9 mouse cellular contexts compared by ENCODE assay signal in the genomic region with DNA sequence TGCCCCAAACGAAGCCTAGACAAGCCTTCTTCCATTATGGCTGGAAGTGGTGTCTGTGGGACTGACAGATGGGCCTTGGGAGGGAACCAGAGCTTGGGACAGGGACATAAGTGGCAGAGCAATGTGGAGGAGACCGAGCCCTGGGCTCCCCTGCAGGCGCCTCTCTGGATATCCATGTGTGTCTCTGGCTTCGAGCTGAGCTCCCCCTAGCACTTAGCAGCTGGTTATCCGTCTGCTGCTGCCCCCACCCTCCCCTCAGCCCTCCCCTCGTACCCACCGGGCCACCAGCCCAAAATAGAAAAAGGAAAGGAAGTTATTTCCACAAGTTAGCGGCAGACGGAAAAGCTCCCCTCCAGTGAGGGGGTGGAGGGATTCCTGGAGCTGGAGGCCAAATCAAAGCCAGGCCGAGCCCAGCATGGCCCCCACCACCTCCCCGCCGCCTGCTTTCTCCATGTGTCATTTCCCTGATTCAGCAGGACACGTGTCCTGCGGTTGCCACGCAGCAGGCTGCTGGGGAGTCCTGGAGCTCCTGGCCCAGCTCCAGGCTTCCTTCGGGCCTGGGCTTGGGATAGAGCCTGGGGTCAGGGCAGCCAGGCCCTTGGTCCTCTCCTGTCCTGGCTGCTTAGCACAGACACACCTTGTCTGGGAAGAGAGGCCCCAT. TPM values are rescaled to one million over a fixed set of nuclear protein-coding genes. Genes with fewer than 3 reads are reported as not detected.
DNase-seq lines count a peak whose midpoint lies in the region; ATAC-seq and TF ChIP-seq lines count a peak whose summit lies in the region.
"Had no signal": no experiment of that assay in that cellular context is flagged by ENCODE, and none has a peak within 500 bp of the region (broad histone marks: within the 10 kb centered on the region; RNA-seq: fewer than 3 reads in every experiment).

No protein-coding gene starts in this region.

- H3K36me3 ChIP-seq in megakaryocyte, embryonic 14.5 days (replicated peaks; ENCODE audit: low read length): peaks cover 88% of the 10 kb centered on the region
- peaks cover 2% of the 10 kb centered on the region for H3K36me3 ChIP-seq in embryonic facial prominence, embryonic 11.5 days (replicated peaks; ENCODE audit: control insufficient read depth, insufficient read depth, low read depth, low read length)
- H3K36me3 ChIP-seq in heart, adult 2 months (ENCODE audit: control insufficient read depth, insufficient read depth, low read length): peaks cover 5% of the 10 kb centered on the region
- H3K36me3 ChIP-seq in intestine, postnatal 0 days (ENCODE audit: control insufficient read depth, insufficient read depth): no peaks in the 10 kb centered on the region; the same call in 1 of the 2 replicates
- H3K36me3 ChIP-seq in limb, embryonic 15.5 days: peaks cover 23% of the 10 kb centered on the region
- H3K36me3 ChIP-seq in midbrain, postnatal 0 days (ENCODE audit: insufficient read depth, low read length): peaks cover 20% of the 10 kb centered on the region

- H3K9ac ChIP-seq in embryonic facial prominence, embryonic 11.5 days (replicated peaks; ENCODE audit: low read length): peak overlapping the region; percentile 18; the same call in 1 of the 2 replicates
- H3K9ac ChIP-seq in heart, adult 2 months (ENCODE audit: low read depth, low read length): peak overlapping the region; percentile 58
- H3K9ac ChIP-seq in intestine, postnatal 0 days (ENCODE audit: low read depth, low read length): no peak overlapping the region
- H3K9ac ChIP-seq in limb, embryonic 15.5 days: no peak overlapping the region
- H3K9ac ChIP-seq in midbrain, postnatal 0 days (replicated peaks; ENCODE audit: low read length, poor library complexity, severe bottlenecking): peak overlapping the region; percentile 24; the same call in 1 of the 2 replicates

- H3K27ac ChIP-seq in embryonic facial prominence, embryonic 11.5 days (replicated peaks; ENCODE audit: low read depth, low read length): peak overlapping the region; percentile 81
- H3K27ac ChIP-seq in heart, adult 2 months: peak overlapping the region; percentile 88
- H3K27ac ChIP-seq in intestine, postnatal 0 days (ENCODE audit: low read depth, low read length): peak overlapping the region; percentile 50
- peak overlapping the region; percentile 95 for H3K27ac ChIP-seq in limb, embryonic 15.5 days
- H3K27ac ChIP-seq in midbrain, postnatal 0 days (ENCODE audit: low read depth, low read length): peak overlapping the region; percentile 32; the same call in 1 of the 2 replicates

- 9% methylated on average over 16 of the region's 16 CpGs for WGBS in embryonic facial prominence, embryonic 11.5 days
- 1% methylated on average over 16 of the region's 16 CpGs for WGBS in heart, adult 2 months
- 40% methylated on average over 16 of the region's 16 CpGs for WGBS in intestine, postnatal 0 days
- 6% methylated on average over 16 of the region's 16 CpGs for WGBS in limb, embryonic 15.5 days
- 14% methylated on average over 16 of the region's 16 CpGs for WGBS in midbrain, postnatal 0 days

- DNase-seq in embryonic facial prominence, embryonic 11.5 days (ENCODE audit: low spot score): peak; percentile 84
- DNase-seq in heart, adult 2 months: peak; percentile 84 to 91
- DNase-seq in midbrain, postnatal 0 days (ENCODE audit: low spot score): peak; percentile 73
- DNase-seq in thymus, postnatal 0 days (ENCODE audit: low spot score): no peak

- TF ChIP-seq CTCF in heart, adult 2 months (IDR thresholded peaks at IDR 0.05): peak; percentile 43
- no peak; the same call in 1 of the 2 replicates for TF ChIP-seq CTCF in intestine, postnatal 0 days (IDR thresholded peaks at IDR 0.05; ENCODE audit: low read depth)
- TF ChIP-seq CTCF in midbrain, postnatal 0 days (IDR thresholded peaks at IDR 0.05): no peak

- H3K79me2 ChIP-seq in heart, adult 2 months (replicated peaks; ENCODE audit: control insufficient read depth, insufficient read depth, low read length): no peaks in the 10 kb centered on the region

- intact Hi-C loops in heart, adult 2 months (cut with DNase I): loop anchor here (2.0 kb wide), 2 partner anchors 48 to 112 kb away; a partner anchor contains a TSS

- no peak for ATAC-seq in megakaryocyte, adult 5-6 weeks (ENCODE audit: poor library complexity, severe bottlenecking)
- ATAC-seq in embryonic facial prominence, embryonic 11.5 days (replicated peaks; ENCODE audit: insufficient number of reproducible peaks, low FRiP score, low TSS enrichment, low read depth): peak; percentile 82
- peak; percentile 72 for ATAC-seq in intestine, postnatal 0 days
- ATAC-seq in limb, embryonic 15.5 days (ENCODE audit: insufficient number of reproducible peaks, low FRiP score, low TSS enrichment, low read depth): peak; percentile 91
- ATAC-seq in midbrain, postnatal 0 days (ENCODE audit: low FRiP score): peak; percentile 54

- no peak overlapping the region for H3K4me2 ChIP-seq in embryonic facial prominence, embryonic 11.5 days (ENCODE audit: low read depth, low read length)
- peak overlapping the region; percentile 21 for H3K4me2 ChIP-seq in intestine, postnatal 0 days (replicated peaks; ENCODE audit: low read depth)
- peak overlapping the region; percentile 36 for H3K4me2 ChIP-seq in limb, embryonic 15.5 days
- no peak overlapping the region for H3K4me2 ChIP-seq in midbrain, postnatal 0 days (ENCODE audit: low read depth, low read length, poor library complexity, severe bottlenecking)

- TF ChIP-seq EP300 in heart, adult 2 months (IDR thresholded peaks at IDR 0.05; ENCODE audit: insufficient read depth, low read depth, low read length): peak; percentile 77

- H3K4me3 ChIP-seq in megakaryocyte, embryonic 14.5 days (replicated peaks): peak overlapping the region; percentile 18
- no peak overlapping the region for H3K4me3 ChIP-seq in embryonic facial prominence, embryonic 11.5 days (ENCODE audit: low read depth, low read length)
- no peak overlapping the region for H3K4me3 ChIP-seq in heart, adult 2 months
- H3K4me3 ChIP-seq in intestine, postnatal 0 days (ENCODE audit: low read depth, low read length): no peak overlapping the region
- no peak overlapping the region for H3K4me3 ChIP-seq in limb, embryonic 15.5 days
- H3K4me3 ChIP-seq in midbrain, postnatal 0 days (ENCODE audit: low read depth, low read length): no peak overlapping the region

- TF ChIP-seq POLR2A in heart, adult 2 months (IDR thresholded peaks at IDR 0.05; ENCODE audit: insufficient read depth, low read depth, low read length): no peak

- H3K9me3 ChIP-seq in megakaryocyte, embryonic 14.5 days: no peaks in the 10 kb centered on the region
- H3K9me3 ChIP-seq in embryonic facial prominence, embryonic 11.5 days (replicated peaks; ENCODE audit: control insufficient read depth, low read length): no peaks in the 10 kb centered on the region
- no peaks in the 10 kb centered on the region for H3K9me3 ChIP-seq in intestine, postnatal 0 days (ENCODE audit: control insufficient read depth)
- H3K9me3 ChIP-seq in limb, embryonic 15.5 days: no peaks in the 10 kb centered on the region
- no peaks in the 10 kb centered on the region for H3K9me3 ChIP-seq in midbrain, postnatal 0 days (ENCODE audit: low read length)
- H3K9me3 ChIP-seq: G1E had no signal

- no peaks in the 10 kb centered on the region for H3K27me3 ChIP-seq in megakaryocyte, embryonic 14.5 days (replicated peaks)
- no peaks in the 10 kb centered on the region for H3K27me3 ChIP-seq in embryonic facial prominence, embryonic 11.5 days (ENCODE audit: control insufficient read depth, insufficient read depth, low read length)
- H3K27me3 ChIP-seq in heart, adult 2 months (ENCODE audit: control insufficient read depth, insufficient read depth, low read length): no peaks in the 10 kb centered on the region
- no peaks in the 10 kb centered on the region for H3K27me3 ChIP-seq in intestine, postnatal 0 days (replicated peaks; ENCODE audit: control insufficient read depth, insufficient read depth, low read length)
- H3K27me3 ChIP-seq in limb, embryonic 15.5 days: no peaks in the 10 kb centered on the region
- H3K27me3 ChIP-seq in midbrain, postnatal 0 days (ENCODE audit: insufficient read depth, low read length): no peaks in the 10 kb centered on the region

- peaks cover 83% of the 10 kb centered on the region for H3K4me1 ChIP-seq in megakaryocyte, embryonic 14.5 days
- peaks cover 18% of the 10 kb centered on the region for H3K4me1 ChIP-seq in embryonic facial prominence, embryonic 11.5 days (ENCODE audit: control insufficient read depth, insufficient read depth, low read length)
- H3K4me1 ChIP-seq in heart, adult 2 months (ENCODE audit: control insufficient read depth, insufficient read depth, low read length): peaks cover 12% of the 10 kb centered on the region
- H3K4me1 ChIP-seq in intestine, postnatal 0 days (replicated peaks; ENCODE audit: control insufficient read depth, insufficient read depth, low read length): no peaks in the 10 kb centered on the region
- H3K4me1 ChIP-seq in limb, embryonic 15.5 days: peaks cover 45% of the 10 kb centered on the region
- peaks cover 4% of the 10 kb centered on the region; the same call in 1 of the 2 replicates for H3K4me1 ChIP-seq in midbrain, postnatal 0 days (ENCODE audit: insufficient read depth, low read length)

RNA-seq across cellular contexts. Expression of a gene that starts 23.1 kb away (rescaled TPM):
- 62.3 and 197 TPM in 2 replicates for polyA plus RNA-seq in megakaryocyte, embryonic 14.5 days (2012; ENCODE audit: insufficient read depth, low replicate concordance)
- 59.0 and 62.2 TPM in 2 replicates for total RNA-seq in megakaryocyte, adult 5-6 weeks (2015)
- 39.4 and 73.3 TPM in 2 replicates for total RNA-seq in megakaryocyte, adult 5-6 weeks (2017)
- 70.6 and 83.8 TPM in 2 replicates for polyA plus RNA-seq in embryonic facial prominence, embryonic 11.5 days (2014; fragmentation: Nextera tagmentation; extraction: Ambion mirVana)
- 100 to 1,000 TPM; 303 to 314 TPM for total RNA-seq in heart, adult 2 months (2021)
- polyA plus RNA-seq in heart, adult 2 months (2012; rRNA removed): 121 and 142 TPM in 2 replicates
- polyA plus RNA-seq in intestine, postnatal 0 days (2015; fragmentation: Nextera tagmentation; extraction: Ambion mirVana): 54.1 and 59.1 TPM in 2 replicates
- polyA plus RNA-seq in limb, embryonic 15.5 days (2015; fragmentation: Nextera tagmentation; extraction: Ambion mirVana): 52.4 and 53.0 TPM in 2 replicates
- total RNA-seq in midbrain, postnatal 0 days (2014; rRNA removed): 29.4 and 35.5 TPM in 2 replicates
- polyA plus RNA-seq in midbrain, postnatal 0 days (2015; fragmentation: Nextera tagmentation; extraction: Ambion mirVana): 63.0 and 63.2 TPM in 2 replicates
- polyA plus RNA-seq in thymus, postnatal 0 days (2015; fragmentation: Nextera tagmentation; extraction: Ambion mirVana): 90.0 and 95.0 TPM in 2 replicates

Comparison
In these comparisons a context has a peak if more than half of its experiments do, and no peak if none do; other contexts are left out.
1. H3K27ac ChIP-seq: peak in every context shown above with its lines; median percentile 95 in limb, embryonic 15.5 days; 88 in heart, adult 2 months; 81 in embryonic facial prominence, embryonic 11.5 days; 50 in intestine, postnatal 0 days; 32 in midbrain, postnatal 0 days.
2. H3K4me2 ChIP-seq: peak in intestine, postnatal 0 days (single experiment) and limb, embryonic 15.5 days (single experiment); none in embryonic facial prominence, embryonic 11.5 days (single experiment) and midbrain, postnatal 0 days (single experiment).
3. H3K9ac ChIP-seq: peak in embryonic facial prominence, embryonic 11.5 days (single experiment), heart, adult 2 months (single experiment) and midbrain, postnatal 0 days (single experiment); none in intestine, postnatal 0 days (single experiment) and limb, embryonic 15.5 days (single experiment).